Mouse (Mus musculus) limb, embryonic 11.5 days (tissue): Measurements from ENCODE around the gene Dpyd. TPM values are rescaled to one million over a fixed set of nuclear protein-coding genes. Genes with fewer than 3 reads are reported as not detected.

Source experiments
- ATAC-seq: fragments of 200-750 bp; cut with Nextera tagmentation; 2 replicates; pipeline ENCODE4 v1.8.0; 2017; ENCODE audit warnings: low read depth; ENCODE audit not compliant: insufficient number of reproducible peaks, low FRiP score, low TSS enrichment
- DNase-seq: peaks from one replicate; pipeline ENCODE4 v3.0.0-alpha.2; 2015; ENCODE audit warnings: low spot score
- H3K27ac ChIP-seq: fragments of 300-500 bp; sonication (generic); replicated peaks from 2 replicates; pipeline ENCODE4 v1.5.1; 2014; ENCODE audit warnings: low read depth, mild to moderate bottlenecking, low read length
- H3K27me3 ChIP-seq: fragments of 300-500 bp; sonication (generic); 2 replicates; pipeline ENCODE4 v1.6.1; 2014; ENCODE audit warnings: mild to moderate bottlenecking, low read length, mixed read lengths; ENCODE audit not compliant: control insufficient read depth, insufficient read depth
- H3K36me3 ChIP-seq: fragments of 300-500 bp; sonication (generic); 2 replicates; pipeline ENCODE4 v1.6.1; 2014; ENCODE audit warnings: mild to moderate bottlenecking, low read length, moderate library complexity, mixed read lengths; ENCODE audit not compliant: control insufficient read depth, insufficient read depth
- H3K4me1 ChIP-seq: fragments of 300-500 bp; sonication (generic); 2 replicates; pipeline ENCODE4 v1.6.1; 2014; ENCODE audit warnings: low read length, mixed read lengths; ENCODE audit not compliant: control insufficient read depth, insufficient read depth
- H3K4me2 ChIP-seq: fragments of 300-500 bp; sonication (generic); 2 replicates; pipeline ENCODE4 v1.6.1; 2014; ENCODE audit warnings: low read depth, mild to moderate bottlenecking, moderate library complexity; ENCODE audit not compliant: severe bottlenecking
- H3K4me3 ChIP-seq: fragments of 300-500 bp; sonication (generic); 2 replicates; pipeline ENCODE4 v1.5.1; 2014; ENCODE audit warnings: low read depth, low read length
- H3K9ac ChIP-seq: fragments of 300-500 bp; sonication (generic); 2 replicates; pipeline ENCODE4 v1.6.1; 2014; ENCODE audit warnings: mild to moderate bottlenecking, low read length
- H3K9me3 ChIP-seq: fragments of 300-500 bp; sonication (generic); 2 replicates; pipeline ENCODE4 v1.6.1; 2016; ENCODE audit warnings: low read length; ENCODE audit not compliant: control insufficient read depth
- WGBS: fragments of 180-500 bp; shearing (Covaris S2); extraction: QIAGEN DNeasy Blood & Tissue Kit; methylation state at CpG from one replicate; pipeline ENCODE4 v1.1.7; 2014; 5-methylcytosine and 5-hydroxymethylcytosine counted together
- polyA plus RNA-seq: library from polyadenylated mRNA; unstranded; fragments of >200 nt; fragmentation: Nextera tagmentation; extraction: Ambion mirVana; gene quantifications from 2 replicates; pipeline ENCODE4 v1.2.1, GENCODE M21; 2014

Gene Dpyd
- polyA plus RNA-seq, 1 experiment from 2014 or later = 7.4 TPM

DNA sequence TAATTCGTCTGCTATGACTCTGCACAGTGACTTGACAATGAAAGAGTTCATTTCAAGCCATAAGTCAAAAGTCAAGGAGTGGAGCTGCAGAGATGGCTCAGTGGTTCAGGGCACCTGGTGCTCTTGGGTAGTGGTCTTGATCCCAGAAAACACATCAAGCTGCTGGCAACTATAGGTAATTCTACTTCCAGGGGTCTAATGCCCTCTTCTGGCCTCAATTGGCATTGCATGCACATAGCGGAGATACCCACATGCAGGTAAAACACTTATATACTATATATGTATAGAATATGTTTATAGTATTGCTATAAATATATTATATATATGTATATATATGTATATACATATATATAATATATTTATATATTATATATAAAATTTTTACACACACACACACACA, 429.4 kb downstream of the Dpyd start:
- Histone ChIP-seq H3K4me2 (no peak overlapping the region), H3K36me3 (no peaks in the 10 kb centered on the region), H3K27ac (no peak overlapping the region), H3K4me3 (no peak overlapping the region), H3K9me3 (no peaks in the 10 kb centered on the region), H3K4me1 (no peaks in the 10 kb centered on the region), H3K27me3 (no peaks in the 10 kb centered on the region), H3K9ac (no peak overlapping the region)
- 97% methylated on average over 2 of the region's 2 CpGs for WGBS
- DNase-seq (no peak), ATAC-seq (no peak)

DNA sequence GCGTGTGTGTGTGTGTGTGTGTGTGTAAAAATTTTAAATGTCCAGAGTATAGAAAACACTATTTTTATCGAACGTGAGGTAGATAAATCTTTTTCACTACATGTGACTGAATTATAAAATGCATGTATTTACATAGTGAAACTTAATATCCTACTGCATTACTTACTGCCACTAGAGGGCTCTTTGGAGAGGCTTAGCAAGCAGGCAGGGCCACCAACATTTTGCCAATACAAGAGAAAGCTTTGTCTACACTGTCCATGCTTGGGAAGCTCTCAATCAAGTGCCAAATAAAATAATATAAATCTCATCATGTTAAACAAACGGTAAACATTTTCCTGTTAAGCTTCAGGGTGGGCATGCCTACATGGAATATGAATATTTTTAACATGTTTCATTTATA, 429.9 kb downstream of the Dpyd start:
- H3K27me3 ChIP-seq = no peaks in the 10 kb centered on the region
- no peak overlapping the region for H3K9ac ChIP-seq
- no peaks in the 10 kb centered on the region for H3K9me3 ChIP-seq
- no peak overlapping the region for H3K4me2 ChIP-seq
- H3K4me3 ChIP-seq = no peak overlapping the region
- 81% methylated on average over 4 of the region's 4 CpGs for WGBS
- ATAC-seq (no peak), DNase-seq (no peak)
- no peaks in the 10 kb centered on the region for H3K4me1 ChIP-seq
- H3K27ac ChIP-seq = no peak overlapping the region
- H3K36me3 ChIP-seq = no peaks in the 10 kb centered on the region

DNA sequence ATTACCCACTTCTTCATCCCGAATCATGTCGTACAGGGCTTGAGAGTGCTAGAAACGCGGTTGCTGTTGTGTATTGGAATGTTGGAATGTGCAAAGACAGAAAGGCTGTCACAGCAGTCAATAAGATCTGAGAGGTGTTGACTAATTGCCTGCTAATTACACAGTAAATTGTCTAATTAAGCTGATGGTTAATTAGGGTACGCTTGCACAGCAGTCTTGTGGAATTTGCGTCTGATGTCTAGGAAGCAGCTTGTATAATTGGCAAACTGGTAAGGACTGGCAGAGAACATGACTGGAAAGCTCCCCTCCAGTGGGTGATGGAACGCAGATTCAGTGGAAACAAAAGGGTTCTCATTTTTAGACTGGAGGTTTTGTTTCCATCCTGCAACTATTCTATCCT, 459.3 kb downstream of the Dpyd start:
- H3K27ac ChIP-seq = no peak overlapping the region
- no peak for ATAC-seq
- WGBS = 63% methylated on average over 7 of the region's 7 CpGs
- H3K9ac ChIP-seq = no peak overlapping the region
- H3K4me3 ChIP-seq = no peak overlapping the region
- H3K27me3 ChIP-seq = no peaks in the 10 kb centered on the region
- no peak for DNase-seq
- H3K4me2 ChIP-seq = no peak overlapping the region
- no peaks in the 10 kb centered on the region for H3K9me3 ChIP-seq
- no peaks in the 10 kb centered on the region for H3K4me1 ChIP-seq
- no peaks in the 10 kb centered on the region for H3K36me3 ChIP-seq

DNA sequence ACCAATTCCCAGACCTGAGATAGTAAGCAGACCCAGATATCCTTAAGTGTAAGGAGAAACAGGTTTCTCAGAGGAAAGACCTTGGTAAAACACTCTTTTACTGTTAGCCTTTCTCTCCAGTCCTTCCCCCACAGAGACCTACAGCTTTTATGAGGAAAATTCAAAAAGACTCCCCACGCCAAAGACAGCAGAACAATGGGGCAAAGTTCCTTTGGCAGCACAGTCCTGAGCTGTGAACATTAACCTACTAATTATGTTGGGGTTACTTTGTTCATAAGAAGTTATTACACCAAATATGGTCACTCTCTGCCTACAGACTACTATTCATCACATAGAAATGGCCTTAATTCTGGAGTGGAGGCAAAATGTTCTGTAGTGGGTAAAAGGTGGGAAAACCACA, 480.7 kb downstream of the Dpyd start:
- Histone ChIP-seq H3K27ac (no peak overlapping the region), H3K4me2 (no peak overlapping the region), H3K4me3 (no peak overlapping the region), H3K27me3 (no peaks in the 10 kb centered on the region), H3K36me3 (no peaks in the 10 kb centered on the region), H3K4me1 (no peaks in the 10 kb centered on the region), H3K9ac (no peak overlapping the region), H3K9me3 (no peaks in the 10 kb centered on the region)
- 89% methylated on average over 1 of the region's 1 CpGs for WGBS
- no peak for ATAC-seq
- no peak for DNase-seq

DNA sequence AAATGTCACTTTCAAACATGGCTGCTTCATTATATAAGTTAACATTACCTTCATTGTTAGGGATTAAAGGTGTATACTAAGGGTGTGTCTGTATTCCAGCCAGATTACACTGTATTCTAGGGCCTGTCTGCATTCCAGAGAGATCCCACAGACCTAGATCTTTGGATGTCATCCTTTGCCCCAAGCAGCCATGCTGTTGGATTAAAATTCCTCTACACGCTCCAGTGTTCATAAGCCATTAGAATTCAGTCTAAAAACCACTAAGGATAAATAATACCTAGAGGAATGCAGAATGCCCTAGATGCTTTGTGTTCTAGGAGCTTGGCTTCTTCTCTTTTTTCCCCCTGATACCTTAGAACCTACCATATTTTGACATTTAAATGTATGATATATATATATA, 494.2 kb downstream of the Dpyd start:
- Histone ChIP-seq H3K4me2 (no peak overlapping the region), H3K9me3 (no peaks in the 10 kb centered on the region), H3K27ac (no peak overlapping the region), H3K27me3 (no peaks in the 10 kb centered on the region), H3K4me1 (no peaks in the 10 kb centered on the region), H3K36me3 (no peaks in the 10 kb centered on the region), H3K4me3 (no peak overlapping the region), H3K9ac (no peak overlapping the region)
- WGBS = 86% methylated on average over 1 of the region's 1 CpGs
- no peak for ATAC-seq
- no peak for DNase-seq

DNA sequence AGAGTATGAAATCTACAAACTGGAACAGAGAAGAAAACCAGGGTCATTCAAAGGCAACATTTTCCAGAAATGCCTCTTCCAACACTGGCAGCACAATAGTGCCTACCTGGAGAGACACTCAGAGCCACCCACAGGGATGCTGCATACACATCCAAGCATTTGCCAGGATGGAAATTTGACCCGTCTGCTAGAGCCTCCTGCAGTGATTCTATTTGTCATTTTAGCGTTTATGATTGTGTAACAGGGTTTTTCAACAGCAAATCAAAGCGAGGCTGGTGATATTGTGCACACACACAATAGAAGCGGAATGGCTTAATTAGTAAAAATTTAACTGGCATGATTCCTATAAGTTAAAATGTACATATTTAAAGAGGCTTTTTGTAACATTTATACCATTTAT, 501.3 kb downstream of the Dpyd start:
- no peaks in the 10 kb centered on the region for H3K36me3 ChIP-seq
- no peak overlapping the region for H3K4me3 ChIP-seq
- H3K9me3 ChIP-seq = no peaks in the 10 kb centered on the region
- no peaks in the 10 kb centered on the region for H3K27me3 ChIP-seq
- H3K27ac ChIP-seq = no peak overlapping the region
- DNase-seq (no peak), ATAC-seq (no peak)
- H3K4me1 ChIP-seq = no peaks in the 10 kb centered on the region
- H3K4me2 ChIP-seq = no peak overlapping the region
- WGBS = 67% methylated on average over 4 of the region's 4 CpGs
- no peak overlapping the region for H3K9ac ChIP-seq

DNA sequence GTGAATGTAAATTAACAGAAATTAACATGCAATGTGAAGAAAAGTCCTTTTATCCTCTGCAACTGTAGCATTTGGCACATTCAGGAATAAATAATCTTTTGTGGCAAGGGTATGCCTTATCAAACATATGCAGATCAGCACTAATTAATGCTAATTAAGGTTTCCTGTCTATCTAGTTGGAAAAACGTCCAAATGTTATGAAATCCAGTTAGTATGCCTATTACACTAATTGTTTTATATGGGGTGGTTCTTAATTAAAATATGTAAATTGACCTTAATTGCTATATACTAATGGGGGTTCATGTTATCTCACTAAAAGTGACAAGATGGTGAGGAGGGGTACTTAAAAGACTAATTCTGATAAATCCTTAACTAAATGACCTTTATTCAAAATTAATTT, 501.7 kb downstream of the Dpyd start:
- WGBS = 22% methylated on average over 1 of the region's 1 CpGs
- ATAC-seq = no peak

DNA sequence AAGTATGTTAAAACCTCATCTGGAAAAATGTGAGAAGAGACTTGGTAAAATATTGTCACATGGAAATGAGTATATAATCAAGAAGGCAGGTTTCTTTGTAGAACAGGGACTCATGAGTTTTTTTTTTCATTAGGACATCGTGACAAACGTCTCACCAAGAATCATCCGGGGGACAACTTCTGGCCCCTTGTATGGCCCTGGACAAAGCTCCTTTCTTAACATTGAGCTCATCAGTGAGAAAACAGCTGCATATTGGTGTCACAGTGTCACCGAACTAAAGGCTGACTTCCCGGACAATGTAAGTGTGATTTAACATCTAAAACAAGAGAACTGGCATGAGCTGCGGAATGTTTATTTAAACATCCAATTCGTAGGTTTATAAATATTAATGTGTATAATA, 502.8 kb downstream of the Dpyd start:
- Histone ChIP-seq H3K4me1 (no peaks in the 10 kb centered on the region), H3K9ac (no peak overlapping the region), H3K27ac (no peak overlapping the region), H3K4me3 (no peak overlapping the region), H3K27me3 (no peaks in the 10 kb centered on the region), H3K4me2 (no peak overlapping the region), H3K9me3 (no peaks in the 10 kb centered on the region), H3K36me3 (no peaks in the 10 kb centered on the region)
- DNase-seq (no peak), ATAC-seq (no peak)
- 88% methylated on average over 7 of the region's 7 CpGs for WGBS

More for the DNA sequence above, 501.7 kb downstream of the Dpyd start:
- H3K27me3 ChIP-seq = no peaks in the 10 kb centered on the region
- no peaks in the 10 kb centered on the region for H3K4me1 ChIP-seq
- H3K36me3 ChIP-seq = no peaks in the 10 kb centered on the region
- H3K4me2 ChIP-seq = no peak overlapping the region
- no peaks in the 10 kb centered on the region for H3K9me3 ChIP-seq
- DNase-seq = no peak
- no peak overlapping the region for H3K4me3 ChIP-seq
- no peak overlapping the region for H3K9ac ChIP-seq
- no peak overlapping the region for H3K27ac ChIP-seq

DNA sequence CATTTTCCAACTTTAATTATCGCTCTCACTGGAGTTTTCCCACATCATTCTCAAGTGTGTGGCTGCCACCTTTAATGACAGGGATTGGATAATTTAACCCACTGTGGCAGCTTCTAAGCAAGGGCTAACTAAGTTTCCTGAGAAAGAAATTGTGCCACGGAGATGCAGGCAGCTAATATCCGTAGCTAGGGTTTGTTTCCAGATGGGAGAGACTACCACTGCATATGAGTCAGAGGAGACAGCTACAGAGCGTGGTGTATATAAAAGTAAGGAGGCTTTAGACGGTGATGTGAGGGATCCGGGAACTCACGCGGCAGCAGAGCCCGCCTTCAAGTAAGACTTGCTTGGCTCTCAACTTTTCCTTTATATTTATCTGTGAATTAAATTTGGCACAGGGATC, 505.3 kb downstream of the Dpyd start:
- ATAC-seq = no peak

More for the DNA sequence above, 505.3 kb downstream of the Dpyd start:
- Histone ChIP-seq H3K9me3 (no peaks in the 10 kb centered on the region), H3K4me3 (no peak overlapping the region), H3K36me3 (no peaks in the 10 kb centered on the region), H3K27me3 (no peaks in the 10 kb centered on the region), H3K4me2 (no peak overlapping the region), H3K27ac (no peak overlapping the region), H3K9ac (no peak overlapping the region), H3K4me1 (no peaks in the 10 kb centered on the region)
- 83% methylated on average over 9 of the region's 9 CpGs for WGBS
- no peak for DNase-seq
